Mouse (Mus musculus): ENCODE measurements around the gene Sos1. TPM values are rescaled to one million over a fixed set of nuclear protein-coding genes. Genes with fewer than 3 reads are reported as not detected.
"Not testable (repeated sequence)": the region's sequence is repeated elsewhere in the genome, so short reads cannot be mapped to it uniquely, and the experiment has no call there.

Sos1 gene
- polyA plus RNA-seq, 1 experiment from 2014 or later: 3.8 TPM

DNA sequence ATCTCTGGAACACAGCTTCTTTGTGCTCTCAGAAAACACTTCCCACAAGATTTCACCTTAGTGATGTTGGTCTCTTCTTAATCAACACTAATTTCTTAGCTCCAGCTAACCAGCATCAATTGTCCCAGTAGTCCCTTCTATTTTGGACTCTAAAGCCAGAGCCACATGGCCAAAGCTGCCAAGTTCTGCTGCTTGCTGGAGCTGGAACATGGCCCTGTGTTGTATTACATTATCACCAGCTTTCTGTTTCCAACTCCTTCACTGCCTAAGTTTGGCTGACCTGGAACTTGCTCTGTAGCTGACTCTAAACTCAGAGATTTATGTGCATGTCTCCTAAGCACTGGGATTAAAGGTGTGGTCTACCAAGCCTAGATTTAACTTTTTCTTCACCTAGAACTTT is 101.9 kb downstream of the Sos1 start:
- H3K4me3 ChIP-seq; H3K27ac ChIP-seq (replicated peaks); H3K36me3 ChIP-seq; H3K4me1 ChIP-seq; DNase-seq (ENCODE audit: low spot score); H3K9me3 ChIP-seq (replicated peaks): not testable (repeated sequence)
- peaks cover 29% of the 10 kb centered on the region for H3K27me3 ChIP-seq (ENCODE audit: low read depth, poor library complexity, severe bottlenecking)

DNA sequence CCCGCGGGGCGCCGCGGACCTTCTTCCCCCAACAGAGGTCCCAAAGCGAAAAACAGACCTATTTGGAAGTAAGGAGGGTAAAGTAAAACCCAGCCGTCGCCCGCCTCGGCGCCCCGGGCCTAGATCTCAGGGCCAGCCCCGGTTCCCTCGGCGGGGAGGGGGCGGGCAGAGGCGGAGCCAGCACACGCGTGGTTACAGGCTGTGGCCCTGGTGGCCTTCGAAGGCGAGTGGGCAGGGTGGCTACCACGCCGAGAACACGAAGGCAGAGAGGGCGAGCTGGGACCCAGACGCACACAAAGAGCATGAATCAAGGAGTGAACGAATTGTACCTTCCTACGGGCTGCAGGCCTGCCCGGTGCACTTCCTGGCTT is 106.5 kb downstream of the Sos1 start:
- no peak for DNase-seq (ENCODE audit: low spot score)
- 24% methylated on average over 29 of the region's 29 CpGs for WGBS
- Histone ChIP-seq H3K27me3 (ENCODE audit: low read depth, poor library complexity, severe bottlenecking) (peaks cover 60% of the 10 kb centered on the region), H3K36me3 (no peaks in the 10 kb centered on the region), H3K9me3 (replicated peaks) (no peaks in the 10 kb centered on the region), H3K27ac (replicated peaks) (peak overlapping the region; percentile 88), H3K4me3 (peak overlapping the region; percentile 59), H3K4me1 (peaks cover 14% of the 10 kb centered on the region)

DNA sequence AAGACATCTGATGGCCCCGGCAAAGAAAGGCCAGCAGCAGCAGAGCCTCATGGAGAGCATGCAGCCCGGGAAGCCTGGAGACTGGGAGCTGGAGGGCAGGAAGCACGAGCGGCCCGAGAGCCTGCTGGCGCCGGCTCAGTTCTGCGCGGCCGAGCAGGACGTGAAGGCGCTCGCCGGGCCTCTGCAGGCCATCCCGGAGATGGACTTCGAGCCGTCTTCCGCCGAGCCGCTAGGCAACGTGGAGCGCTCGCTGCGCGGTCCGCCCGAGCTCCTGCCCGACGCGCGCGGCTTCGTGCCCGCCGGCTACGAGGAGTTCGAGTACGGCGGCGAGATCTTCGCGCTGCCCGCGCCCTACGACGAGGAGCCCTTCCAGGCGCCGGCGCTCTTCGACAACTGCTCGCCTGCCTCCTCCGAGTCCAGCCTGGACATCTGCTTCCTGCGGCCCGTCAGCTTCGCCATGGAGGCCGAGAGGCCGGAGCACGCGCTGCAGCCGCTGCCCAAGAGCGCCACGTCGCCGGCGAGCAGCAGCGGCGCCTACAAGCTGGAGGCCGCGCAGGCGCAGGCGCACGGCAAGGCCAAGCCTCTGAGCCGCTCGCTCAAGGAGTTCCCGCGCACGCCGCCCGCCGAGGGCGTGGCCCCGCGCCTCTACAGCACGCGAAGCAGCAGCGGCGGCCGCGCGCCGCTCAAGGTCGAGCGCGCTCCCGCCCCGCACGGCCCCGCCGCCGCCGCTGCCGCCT is 107.1 kb downstream of the Sos1 start, which contains the start of gene Gm10190:
Gm10190 (minus strand) TSS at position 553 of the 737 bp plus-strand sequence.
- 5% methylated on average over 102 of the region's 102 CpGs for WGBS
- DNase-seq (ENCODE audit: low spot score): peak; percentile 89
- peak within 1 kb of the TSS; percentile 88 for H3K27ac ChIP-seq (replicated peaks)

DNA sequence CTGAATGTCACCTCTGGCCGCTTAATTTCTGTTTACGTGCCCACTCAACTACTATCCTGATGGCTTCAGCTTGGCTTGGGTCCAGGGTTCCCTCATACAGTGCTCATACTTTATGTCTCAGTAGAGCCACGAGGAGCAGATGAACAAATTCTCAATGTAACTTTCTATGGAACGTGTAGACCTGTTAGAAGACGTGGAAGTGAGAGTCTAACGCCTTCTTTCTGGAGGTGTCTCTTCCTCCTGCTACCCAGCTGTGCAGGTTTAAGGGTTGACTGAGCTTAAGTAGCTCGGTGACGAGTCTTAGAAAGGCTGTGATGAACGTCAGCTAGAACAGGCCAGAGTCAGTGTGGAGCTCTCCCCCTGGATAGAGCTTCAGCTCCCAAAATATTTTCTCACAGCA is 111.6 kb downstream of the Sos1 start:
- Histone ChIP-seq H3K4me1 (peaks cover 10% of the 10 kb centered on the region), H3K36me3 (no peaks in the 10 kb centered on the region)
- WGBS: 82% methylated on average over 9 of the region's 9 CpGs

More for the DNA sequence above, 107.1 kb downstream of the Sos1 start, which contains the start of gene Gm10190:
- no peaks in the 10 kb centered on the region for H3K36me3 ChIP-seq
- H3K4me3 ChIP-seq: peak within 1 kb of the TSS; percentile 59
- peaks cover 60% of the 10 kb centered on the region for H3K27me3 ChIP-seq (ENCODE audit: low read depth, poor library complexity, severe bottlenecking)
- H3K9me3 ChIP-seq (replicated peaks): no peaks in the 10 kb centered on the region
- H3K4me1 ChIP-seq: peaks cover 14% of the 10 kb centered on the region

DNA sequence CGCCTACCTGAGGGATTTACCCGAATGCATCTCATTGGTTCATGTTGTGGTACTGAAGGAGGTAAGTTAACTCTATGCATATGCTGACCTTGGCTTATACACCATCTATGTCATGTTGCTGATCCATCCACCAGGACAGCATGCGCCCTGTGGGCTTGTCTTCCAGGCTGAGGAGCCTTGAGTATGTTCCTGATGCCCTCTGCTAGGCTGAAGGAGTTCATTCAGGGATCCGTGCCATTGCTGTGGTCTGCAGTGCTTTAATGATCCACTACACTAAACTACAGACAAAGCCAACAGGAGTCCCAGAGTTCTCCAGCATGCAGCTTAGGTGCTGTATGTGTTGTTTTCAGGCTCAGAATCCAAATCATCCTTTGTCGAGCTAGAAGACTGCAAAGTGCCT is 113.0 kb downstream of the Sos1 start:
- no peaks in the 10 kb centered on the region for H3K36me3 ChIP-seq
- H3K4me3 ChIP-seq: no peak overlapping the region
- H3K27ac ChIP-seq (replicated peaks): no peak overlapping the region
- peaks cover 24% of the 10 kb centered on the region for H3K27me3 ChIP-seq (ENCODE audit: low read depth, poor library complexity, severe bottlenecking)
- WGBS: 91% methylated on average over 5 of the region's 5 CpGs
- H3K9me3 ChIP-seq (replicated peaks): no peaks in the 10 kb centered on the region
- no peaks in the 10 kb centered on the region for H3K4me1 ChIP-seq
- DNase-seq (ENCODE audit: low spot score): no peak

More for the DNA sequence above, 111.6 kb downstream of the Sos1 start:
- no peak overlapping the region for H3K4me3 ChIP-seq
- H3K9me3 ChIP-seq (replicated peaks): no peaks in the 10 kb centered on the region
- H3K27ac ChIP-seq (replicated peaks): no peak overlapping the region
- DNase-seq (ENCODE audit: low spot score): no peak
- H3K27me3 ChIP-seq (ENCODE audit: low read depth, poor library complexity, severe bottlenecking): peaks cover 32% of the 10 kb centered on the region

DNA sequence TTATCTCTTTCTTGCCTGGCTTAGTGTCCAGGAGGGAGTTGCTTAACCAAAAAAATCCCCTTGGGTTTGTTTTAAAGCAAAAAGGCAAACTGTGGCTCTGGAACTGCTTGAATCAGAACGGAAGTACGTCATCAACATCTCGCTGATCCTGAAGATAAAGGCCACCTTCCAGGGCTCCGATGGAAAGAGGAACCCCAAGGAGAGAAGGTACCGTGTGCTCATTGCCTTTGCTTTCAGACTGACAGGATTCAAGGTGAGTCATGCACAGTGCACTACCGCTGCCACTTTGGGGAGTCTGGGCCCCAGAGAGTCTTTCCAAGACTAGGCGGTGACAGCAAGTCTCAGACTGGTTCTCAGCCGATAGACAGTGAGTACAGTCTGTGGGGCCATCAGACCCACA is 120.0 kb downstream of the Sos1 start:
- no peaks in the 10 kb centered on the region for H3K4me1 ChIP-seq
- H3K4me3 ChIP-seq: no peak overlapping the region
- DNase-seq (ENCODE audit: low spot score): no peak

DNA sequence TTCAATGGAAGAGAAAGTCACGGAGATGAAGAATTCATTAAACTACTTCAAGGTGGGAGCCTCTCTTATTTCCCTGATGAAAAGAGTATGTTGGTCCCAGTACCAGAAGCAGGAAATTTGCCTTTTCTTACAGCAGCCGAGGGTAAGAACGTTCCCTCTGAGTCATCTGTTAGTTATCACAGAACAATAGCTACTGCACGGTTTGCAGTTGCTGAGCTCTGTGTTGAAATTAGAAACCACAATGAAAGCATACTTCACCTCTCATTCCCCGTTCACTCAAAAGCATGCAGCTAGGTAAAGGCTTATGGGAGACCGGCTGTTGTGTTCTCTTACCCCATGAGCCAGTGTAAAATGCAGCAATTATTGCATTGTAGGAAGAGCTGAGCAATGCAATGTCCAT is 133.0 kb downstream of the Sos1 start:
- WGBS: 53% methylated on average over 6 of the region's 6 CpGs
- no peak for DNase-seq (ENCODE audit: low spot score)
- H3K4me3 ChIP-seq: no peak overlapping the region

More for the DNA sequence above, 120.0 kb downstream of the Sos1 start:
- 91% methylated on average over 8 of the region's 8 CpGs for WGBS
- Histone ChIP-seq H3K27ac (replicated peaks) (no peak overlapping the region), H3K27me3 (ENCODE audit: low read depth, poor library complexity, severe bottlenecking) (no peaks in the 10 kb centered on the region), H3K36me3 (no peaks in the 10 kb centered on the region), H3K9me3 (replicated peaks) (no peaks in the 10 kb centered on the region)

DNA sequence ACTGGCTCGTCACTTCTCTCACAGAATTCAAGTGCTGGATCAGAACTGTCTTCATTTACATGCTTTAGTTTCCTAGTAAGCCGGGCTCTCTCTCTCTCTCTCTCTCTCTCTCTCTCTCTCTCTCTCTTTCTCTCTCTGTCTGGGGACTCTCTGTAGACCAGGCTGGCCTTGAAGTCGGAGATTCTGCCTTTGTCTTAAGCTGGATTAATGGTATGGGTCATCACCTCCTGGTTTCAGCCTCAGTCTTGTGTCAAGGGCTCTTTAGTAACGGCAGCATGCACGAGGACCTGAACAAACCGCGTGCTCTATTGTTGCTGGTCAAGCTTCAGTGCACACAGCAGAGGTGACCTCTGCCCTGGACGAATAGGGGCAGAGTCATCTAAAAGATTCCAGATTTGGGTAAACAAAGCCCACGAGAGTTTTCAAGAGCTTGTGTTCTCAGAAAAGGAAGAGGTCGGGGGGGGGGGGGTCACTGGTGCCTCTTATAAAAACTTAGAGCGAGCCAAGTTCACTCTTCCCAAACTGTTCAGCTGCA is 133.6 kb downstream of the Sos1 start:
- Histone ChIP-seq H3K27me3 (ENCODE audit: low read depth, poor library complexity, severe bottlenecking) (peaks cover 35% of the 10 kb centered on the region), H3K36me3 (no peaks in the 10 kb centered on the region), H3K27ac (replicated peaks) (peak overlapping the region; percentile 35), H3K9me3 (replicated peaks) (no peaks in the 10 kb centered on the region; the same call in 1 of the 2 replicates), H3K4me3 (no peak overlapping the region; the same call in 1 of the 2 replicates), H3K4me1 (peaks cover 11% of the 10 kb centered on the region)
- DNase-seq (ENCODE audit: low spot score): peak; percentile 62
- WGBS: 21% methylated on average over 11 of the region's 11 CpGs

More for the DNA sequence above, 133.0 kb downstream of the Sos1 start:
- Histone ChIP-seq H3K4me1 (peaks cover 11% of the 10 kb centered on the region), H3K9me3 (replicated peaks) (no peaks in the 10 kb centered on the region; the same call in 1 of the 2 replicates), H3K27ac (replicated peaks) (peak overlapping the region; percentile 35; the same call in 1 of the 2 replicates), H3K27me3 (ENCODE audit: low read depth, poor library complexity, severe bottlenecking) (peaks cover 35% of the 10 kb centered on the region), H3K36me3 (no peaks in the 10 kb centered on the region)

DNA sequence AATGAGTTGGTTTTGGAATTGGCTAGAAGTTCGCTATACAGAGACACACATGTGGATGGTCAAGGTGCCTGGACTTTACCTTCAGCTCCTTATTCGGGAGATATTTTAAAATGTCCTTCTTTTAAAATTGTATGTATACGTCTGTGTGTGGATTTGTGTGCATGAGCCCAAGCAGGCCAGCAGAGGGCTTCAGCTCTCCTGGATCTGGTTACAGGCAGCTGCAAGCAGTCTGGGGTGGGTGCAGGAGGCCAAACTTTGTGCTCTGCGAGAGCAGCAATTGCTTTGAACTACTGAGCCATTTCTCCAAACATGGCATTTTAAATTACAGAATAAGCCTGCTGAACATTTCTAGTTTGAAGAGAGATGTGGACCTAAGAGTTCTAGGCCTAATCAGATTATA is 135.0 kb downstream of the Sos1 start:
- WGBS: 83% methylated on average over 4 of the region's 4 CpGs
- Histone ChIP-seq H3K4me3 (no peak overlapping the region), H3K36me3 (no peaks in the 10 kb centered on the region), H3K27ac (replicated peaks) (no peak overlapping the region), H3K9me3 (replicated peaks) (no peaks in the 10 kb centered on the region; the same call in 1 of the 2 replicates), H3K27me3 (ENCODE audit: low read depth, poor library complexity, severe bottlenecking) (peaks cover 35% of the 10 kb centered on the region), H3K4me1 (peaks cover 11% of the 10 kb centered on the region)
- no peak for DNase-seq (ENCODE audit: low spot score)

Other genes starting within 250 kb of the Sos1 start
- 32.8 and 37.2 TPM in 2 replicates for gene Morn2, start 190.2 kb downstream of the Sos1 start, polyA plus RNA-seq (2016; fragmentation: Nextera tagmentation; extraction: Ambion mirVana)
- 15.1 and 21.2 TPM in 2 replicates for gene Dhx57, start 190.0 kb downstream of the Sos1 start, polyA plus RNA-seq (2016; fragmentation: Nextera tagmentation; extraction: Ambion mirVana)
- gene Arhgef33, start 173.0 kb downstream of the Sos1 start, polyA plus RNA-seq (2016; fragmentation: Nextera tagmentation; extraction: Ambion mirVana): 0.26 and 0.44 TPM in 2 replicates
- gene Gm10190, start 106.9 kb downstream of the Sos1 start, polyA plus RNA-seq (2016; fragmentation: Nextera tagmentation; extraction: Ambion mirVana): 0.73 and 1.4 TPM in 2 replicates
- gene Cdkl4, start 97.4 kb upstream of the Sos1 start, polyA plus RNA-seq (2016; fragmentation: Nextera tagmentation; extraction: Ambion mirVana): 1.8 and 2.0 TPM in 2 replicates
- gene Map4k3, start 248.0 kb upstream of the Sos1 start, polyA plus RNA-seq (2016; fragmentation: Nextera tagmentation; extraction: Ambion mirVana): 14.1 and 17.6 TPM in 2 replicates

All from midbrain, embryonic 10.5 days (tissue).